Mouse (Mus musculus): ENCODE data around the gene Rusc2. TPM values are rescaled to one million over a fixed set of nuclear protein-coding genes. Genes with fewer than 3 reads are reported as not detected.

The Rusc2 gene
- polyA plus RNA-seq, 1 experiment: 8.5 TPM

GRCm38 (mm10) chr4:43371406-43371805, 10.4 kb upstream of the Rusc2 start:
- H3K36me3 ChIP-seq (ENCODE audit: control insufficient read depth, insufficient read depth, low read length): no peaks in the 10 kb centered on the region
- H3K4me1 ChIP-seq (ENCODE audit: control insufficient read depth, insufficient read depth, insufficient read length): no peaks in the 10 kb centered on the region
- no peak overlapping the region for H3K27ac ChIP-seq (ENCODE audit: insufficient read depth, low read length)
- no peaks in the 10 kb centered on the region for H3K27me3 ChIP-seq (ENCODE audit: control insufficient read depth, insufficient read depth, low read length)
- 77% methylated on average over 11 of the region's 11 CpGs for WGBS
- no peak for DNase-seq (ENCODE audit: low read depth in 1 of 2, low spot score in 2 of 2)
- H3K4me3 ChIP-seq (ENCODE audit: extremely low read depth, insufficient read depth, insufficient read length): no peak overlapping the region
- TF ChIP-seq CTCF (IDR thresholded peaks at IDR 0.05; ENCODE audit: extremely low read depth, insufficient read depth, insufficient read length, insufficient replicate concordance) (no peak), POLR2A (IDR thresholded peaks at IDR 0.05; ENCODE audit: low read depth, low read length) (no peak)

GRCm38 (mm10) chr4:43372155-43372554, 9.6 kb upstream of the Rusc2 start:
- Histone ChIP-seq H3K4me1 (ENCODE audit: control insufficient read depth, insufficient read depth, insufficient read length) (no peaks in the 10 kb centered on the region), H3K27me3 (ENCODE audit: control insufficient read depth, insufficient read depth, low read length) (no peaks in the 10 kb centered on the region), H3K4me3 (ENCODE audit: extremely low read depth, insufficient read depth, insufficient read length) (no peak overlapping the region), H3K36me3 (ENCODE audit: control insufficient read depth, insufficient read depth, low read length) (no peaks in the 10 kb centered on the region), H3K27ac (ENCODE audit: insufficient read depth, low read length) (no peak overlapping the region)
- TF ChIP-seq CTCF (IDR thresholded peaks at IDR 0.05; ENCODE audit: extremely low read depth, insufficient read depth, insufficient read length, insufficient replicate concordance) (no peak), POLR2A (IDR thresholded peaks at IDR 0.05; ENCODE audit: low read depth, low read length) (no peak)
- no peak for DNase-seq (ENCODE audit: low read depth in 1 of 2, low spot score in 2 of 2)
- 71% methylated on average over 4 of the region's 4 CpGs for WGBS

GRCm38 (mm10) chr4:43374266-43374665, 7.5 kb upstream of the Rusc2 start:
- no peak overlapping the region for H3K27ac ChIP-seq (ENCODE audit: insufficient read depth, low read length)
- no peak for DNase-seq (ENCODE audit: low read depth in 1 of 2, low spot score in 2 of 2)
- TF ChIP-seq CTCF (IDR thresholded peaks at IDR 0.05; ENCODE audit: extremely low read depth, insufficient read depth, insufficient read length, insufficient replicate concordance) (no peak), POLR2A (IDR thresholded peaks at IDR 0.05; ENCODE audit: low read depth, low read length) (no peak)
- 76% methylated on average over 4 of the region's 4 CpGs for WGBS
- no peak overlapping the region for H3K4me3 ChIP-seq (ENCODE audit: extremely low read depth, insufficient read depth, insufficient read length)
- H3K27me3 ChIP-seq (ENCODE audit: control insufficient read depth, insufficient read depth, low read length): no peaks in the 10 kb centered on the region
- no peaks in the 10 kb centered on the region for H3K36me3 ChIP-seq (ENCODE audit: control insufficient read depth, insufficient read depth, low read length)
- no peaks in the 10 kb centered on the region for H3K4me1 ChIP-seq (ENCODE audit: control insufficient read depth, insufficient read depth, insufficient read length)

GRCm38 (mm10) chr4:43379601-43380000, 2.2 kb upstream of the Rusc2 start:
- no peaks in the 10 kb centered on the region for H3K36me3 ChIP-seq (ENCODE audit: control insufficient read depth, insufficient read depth, low read length)
- no peak for TF ChIP-seq CTCF (IDR thresholded peaks at IDR 0.05; ENCODE audit: extremely low read depth, insufficient read depth, insufficient read length, insufficient replicate concordance)
- TF ChIP-seq POLR2A (IDR thresholded peaks at IDR 0.05; ENCODE audit: low read depth, low read length): no peak
- H3K4me1 ChIP-seq (ENCODE audit: control insufficient read depth, insufficient read depth, insufficient read length): peaks cover 4% of the 10 kb centered on the region; the same call in 1 of the 2 replicates
- H3K4me3 ChIP-seq (ENCODE audit: extremely low read depth, insufficient read depth, insufficient read length): no peak overlapping the region
- peaks cover 5% of the 10 kb centered on the region; the same call in 1 of the 2 replicates for H3K27me3 ChIP-seq (ENCODE audit: control insufficient read depth, insufficient read depth, low read length)
- DNase-seq (ENCODE audit: low read depth in 1 of 2, low spot score in 2 of 2): no peak
- 90% methylated on average over 6 of the region's 6 CpGs for WGBS
- no peak overlapping the region for H3K27ac ChIP-seq (ENCODE audit: insufficient read depth, low read length)

GRCm38 (mm10) chr4:43380951-43381350, 828 bp upstream of the Rusc2 start:
- Histone ChIP-seq H3K27ac (ENCODE audit: insufficient read depth, low read length) (no peak overlapping the region), H3K4me1 (ENCODE audit: control insufficient read depth, insufficient read depth, insufficient read length) (peaks cover 4% of the 10 kb centered on the region; the same call in 1 of the 2 replicates), H3K27me3 (ENCODE audit: control insufficient read depth, insufficient read depth, low read length) (peaks cover 5% of the 10 kb centered on the region; the same call in 1 of the 2 replicates), H3K36me3 (ENCODE audit: control insufficient read depth, insufficient read depth, low read length) (no peaks in the 10 kb centered on the region), H3K4me3 (ENCODE audit: extremely low read depth, insufficient read depth, insufficient read length) (peak overlapping the region; percentile 51; the same call in 1 of the 2 replicates)
- no peak for DNase-seq (ENCODE audit: low read depth in 1 of 2, low spot score in 2 of 2)
- TF ChIP-seq POLR2A (IDR thresholded peaks at IDR 0.05; ENCODE audit: low read depth, low read length): no peak
- TF ChIP-seq CTCF (IDR thresholded peaks at IDR 0.05; ENCODE audit: extremely low read depth, insufficient read depth, insufficient read length, insufficient replicate concordance): no peak
- 53% methylated on average over 10 of the region's 10 CpGs for WGBS

GRCm38 (mm10) chr4:43382155-43383020, 609 bp downstream of the Rusc2 start:
- no peak for DNase-seq (ENCODE audit: low read depth in 1 of 2, low spot score in 2 of 2)
- Histone ChIP-seq H3K27me3 (ENCODE audit: control insufficient read depth, insufficient read depth, low read length) (peaks cover 5% of the 10 kb centered on the region; the same call in 1 of the 2 replicates), H3K36me3 (ENCODE audit: control insufficient read depth, insufficient read depth, low read length) (no peaks in the 10 kb centered on the region), H3K27ac (ENCODE audit: insufficient read depth, low read length) (peak overlapping the region; percentile 70; the same call in 1 of the 2 replicates), H3K4me1 (ENCODE audit: control insufficient read depth, insufficient read depth, insufficient read length) (peaks cover 4% of the 10 kb centered on the region; the same call in 1 of the 2 replicates), H3K4me3 (ENCODE audit: extremely low read depth, insufficient read depth, insufficient read length) (peak overlapping the region; percentile 51)
- WGBS: 12% methylated on average over 31 of the region's 33 CpGs
- no peak for TF ChIP-seq CTCF (IDR thresholded peaks at IDR 0.05; ENCODE audit: extremely low read depth, insufficient read depth, insufficient read length, insufficient replicate concordance)
- no peak for TF ChIP-seq POLR2A (IDR thresholded peaks at IDR 0.05; ENCODE audit: low read depth, low read length)

All from spleen, adult 2 months (tissue).